Mouse (Mus musculus): ENCODE measurements at regions not wholly inside any gene's neighbourhood (a gene's known extent, or its start where the extent isn't known, plus 50 kb on each side); places are given as distances from the start of the nearest gene placed in this dataset.

DNA sequence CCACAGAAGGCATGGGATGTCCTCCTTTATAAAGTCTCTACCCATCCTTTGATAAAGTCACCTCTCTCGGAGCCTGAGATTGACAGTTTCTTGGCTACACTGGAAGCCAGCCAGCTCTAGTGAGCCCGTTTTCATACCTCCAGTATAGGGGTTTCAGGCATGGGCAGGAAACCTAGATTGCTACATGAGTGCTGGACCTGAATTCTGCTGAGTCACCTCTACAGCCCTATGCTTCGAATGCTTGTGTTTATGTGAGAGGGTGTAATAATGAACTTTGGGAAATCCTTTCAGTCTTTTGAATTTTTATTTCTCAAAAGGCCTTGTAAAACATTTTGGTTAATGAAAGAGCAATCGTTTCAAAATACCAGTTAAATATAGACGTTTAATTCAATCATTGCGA, 53.5 kb upstream of the Itga4 start:
- no peak overlapping the region for H3K4me3 ChIP-seq
- DNase-seq (ENCODE audit: low spot score) = no peak
- no peaks in the 10 kb centered on the region for H3K9me3 ChIP-seq (replicated peaks)
- 86% methylated on average over 6 of the region's 6 CpGs for WGBS
- no peaks in the 10 kb centered on the region for H3K36me3 ChIP-seq
- H3K27ac ChIP-seq (replicated peaks) = no peak overlapping the region
- no peaks in the 10 kb centered on the region for H3K4me1 ChIP-seq
- no peaks in the 10 kb centered on the region for H3K27me3 ChIP-seq (ENCODE audit: low read depth, poor library complexity, severe bottlenecking)
